Mouse (Mus musculus) midbrain, embryonic 11.5 days (tissue): ENCODE data around the gene Gm11172. TPM values are rescaled to one million over a fixed set of nuclear protein-coding genes. Genes with fewer than 3 reads are reported as not detected.
A peak's percentile ranks its signal among the peaks of the same experiment; 100 is the strongest.

Experiments
- ATAC-seq: fragments of 200-750 bp; cut with Nextera tagmentation; 2 replicates; pipeline ENCODE4 v1.8.0; 2017; ENCODE audit warnings: moderate TSS enrichment, moderate library complexity; ENCODE audit not compliant: low FRiP score
- DNase-seq: peaks from one replicate; pipeline ENCODE4 v3.0.0; 2015; ENCODE audit warnings: low spot score; ENCODE audit errors: missing footprints
- H3K27ac ChIP-seq: fragments of 300-500 bp; sonication (generic); 2 replicates; pipeline ENCODE4 v1.5.1; 2014; ENCODE audit warnings: low read depth, low read length
- H3K27me3 ChIP-seq: fragments of 300-500 bp; sonication (generic); 2 replicates; pipeline ENCODE4 v1.6.1; 2014; ENCODE audit warnings: mild to moderate bottlenecking, low read length, moderate library complexity, mixed read lengths; ENCODE audit not compliant: control insufficient read depth, insufficient read depth
- H3K36me3 ChIP-seq: fragments of 300-500 bp; sonication (generic); 2 replicates; pipeline ENCODE4 v1.6.1; 2014; ENCODE audit warnings: mild to moderate bottlenecking, low read length, moderate library complexity, mixed read lengths; ENCODE audit not compliant: control insufficient read depth, insufficient read depth
- H3K4me1 ChIP-seq: fragments of 300-500 bp; sonication (generic); 2 replicates; pipeline ENCODE4 v1.6.1; 2014; ENCODE audit warnings: low read length; ENCODE audit not compliant: control insufficient read depth, insufficient read depth
- H3K4me2 ChIP-seq: fragments of 300-500 bp; sonication (generic); 2 replicates; pipeline ENCODE4 v1.6.1; 2014; ENCODE audit warnings: mild to moderate bottlenecking, moderate library complexity
- H3K4me3 ChIP-seq: fragments of 300-500 bp; sonication (generic); 2 replicates; pipeline ENCODE4 v1.5.1; 2014; ENCODE audit warnings: low read depth, low read length
- H3K9ac ChIP-seq: fragments of 300-500 bp; sonication (generic); 2 replicates; pipeline ENCODE4 v1.6.1; 2014; ENCODE audit warnings: low read length
- H3K9me3 ChIP-seq: fragments of 300-500 bp; sonication (generic); 2 replicates; pipeline ENCODE4 v1.6.1; 2016; ENCODE audit warnings: low read length; ENCODE audit not compliant: control insufficient read depth
- WGBS: fragments of 180-500 bp; shearing (Covaris S2); extraction: QIAGEN DNeasy Blood & Tissue Kit; methylation state at CpG from one replicate; pipeline ENCODE4 v1.1.7; 2014; 5-methylcytosine and 5-hydroxymethylcytosine counted together
- polyA plus RNA-seq: library from polyadenylated mRNA; unstranded; fragments of >200 nt; fragmentation: Nextera tagmentation; extraction: Ambion mirVana; gene quantifications from 2 replicates; pipeline ENCODE4 v1.2.1, GENCODE M21; 2014

Gm11172 gene
- polyA plus RNA-seq, 1 experiment from 2014 or later = not detected

DNA sequence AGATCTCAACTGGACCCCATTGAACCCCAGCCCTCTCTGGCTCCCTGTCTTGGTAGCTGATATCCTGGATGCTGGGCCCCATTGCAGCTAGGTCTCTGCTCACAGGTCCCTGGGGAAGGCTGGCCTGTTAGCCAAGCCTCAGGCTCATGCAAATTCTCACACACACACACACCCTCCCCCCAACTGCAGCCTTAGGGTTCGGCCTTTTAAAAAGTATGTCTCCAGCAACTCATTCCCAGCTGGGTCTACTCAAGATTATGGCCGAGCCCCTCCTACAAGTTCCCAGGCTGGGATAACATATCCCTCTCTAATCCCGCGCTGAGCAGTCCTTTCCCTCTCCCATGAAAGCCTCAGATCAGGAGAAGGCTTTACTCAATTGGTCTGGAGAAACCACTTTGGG, 8.7 kb downstream of the Gm11172 start:
- ATAC-seq (no peak), DNase-seq (no peak)
- Histone ChIP-seq H3K27ac (no peak overlapping the region), H3K27me3 (no peaks in the 10 kb centered on the region), H3K36me3 (no peaks in the 10 kb centered on the region), H3K4me1 (no peaks in the 10 kb centered on the region), H3K9ac (no peak overlapping the region), H3K4me2 (no peak overlapping the region), H3K4me3 (no peak overlapping the region), H3K9me3 (no peaks in the 10 kb centered on the region)
- WGBS = 58% methylated on average over 4 of the region's 4 CpGs

- DNase-seq = no peak
- no peak overlapping the region for H3K4me3 ChIP-seq
- ATAC-seq = no peak
- no peaks in the 10 kb centered on the region for H3K4me1 ChIP-seq
- no peak overlapping the region for H3K27ac ChIP-seq
- no peaks in the 10 kb centered on the region for H3K27me3 ChIP-seq
- no peaks in the 10 kb centered on the region for H3K36me3 ChIP-seq
- no peak overlapping the region for H3K9ac ChIP-seq
- no peaks in the 10 kb centered on the region for H3K9me3 ChIP-seq
- no peak overlapping the region for H3K4me2 ChIP-seq
- 86% methylated on average over 1 of the region's 1 CpGs for WGBS
These were observed 11.8 kb downstream of the Gm11172 start for GRCm38 (mm10) chr16:10824536-10824935.

GRCm38 (mm10) chr16:10825840-10826239, 13.1 kb downstream of the Gm11172 start:
- 93% methylated on average over 4 of the region's 4 CpGs for WGBS
- H3K4me3 ChIP-seq = no peak overlapping the region
- H3K27ac ChIP-seq = no peak overlapping the region
- H3K9me3 ChIP-seq = no peaks in the 10 kb centered on the region
- no peaks in the 10 kb centered on the region for H3K36me3 ChIP-seq
- ATAC-seq (no peak), DNase-seq (no peak)
- no peak overlapping the region for H3K9ac ChIP-seq
- no peaks in the 10 kb centered on the region for H3K27me3 ChIP-seq
- H3K4me2 ChIP-seq = no peak overlapping the region
- H3K4me1 ChIP-seq = no peaks in the 10 kb centered on the region

DNA sequence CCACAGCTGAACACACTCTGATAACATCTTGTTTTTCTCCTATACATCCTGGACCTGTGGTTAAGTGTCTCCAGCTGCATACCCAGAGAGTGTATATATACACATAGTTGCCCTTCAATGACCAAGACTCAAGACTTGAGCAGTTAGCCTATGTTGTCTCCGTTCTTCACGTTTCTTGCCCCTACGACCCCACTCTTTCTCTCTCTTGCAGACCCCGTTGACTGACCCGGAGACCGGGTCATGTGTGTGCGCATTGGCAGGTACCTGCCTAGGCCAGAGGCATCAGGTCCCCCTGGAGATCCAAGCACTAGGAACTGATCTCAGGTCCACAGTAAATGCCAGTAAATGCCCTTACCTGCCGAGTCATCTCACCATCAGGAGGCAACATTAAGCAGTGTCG, 14.6 kb downstream of the Gm11172 start:
- 85% methylated on average over 9 of the region's 9 CpGs for WGBS

DNA sequence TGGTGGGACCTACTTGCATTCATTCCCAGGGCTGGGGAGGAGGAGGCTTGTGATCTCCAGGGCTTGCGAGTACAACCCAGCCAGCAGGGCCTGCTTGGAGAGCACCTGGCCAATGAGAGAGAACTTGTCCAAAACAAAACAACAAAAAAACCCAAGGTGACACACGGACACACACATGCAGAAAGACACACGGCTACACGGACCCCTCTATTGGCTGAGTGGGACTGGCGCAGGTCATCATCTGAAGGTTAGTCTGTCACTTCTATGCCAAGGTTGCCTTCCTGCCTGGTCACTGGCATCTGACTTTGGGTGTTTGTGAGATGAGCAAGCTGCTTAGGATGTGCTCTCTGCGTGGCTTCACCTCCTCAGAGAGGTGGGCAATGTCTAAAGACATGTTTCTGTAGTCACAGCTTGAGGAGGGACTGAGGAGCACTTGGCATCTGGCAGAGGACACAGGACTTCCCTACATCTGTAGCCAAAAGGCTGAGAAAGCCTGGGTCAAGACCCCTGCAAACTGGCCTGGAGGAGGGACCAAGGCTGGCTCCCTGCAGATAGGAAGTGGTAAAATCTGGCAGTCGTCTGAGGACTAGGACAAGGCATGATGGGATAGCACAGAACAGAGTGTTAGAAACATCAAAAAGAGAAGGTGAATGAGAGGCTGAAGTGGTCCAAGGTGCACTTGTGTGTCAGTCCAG, 15.2 kb downstream of the Gm11172 start:
- ATAC-seq (no peak), DNase-seq (no peak)
- H3K4me2 ChIP-seq = no peak overlapping the region
- H3K27me3 ChIP-seq = no peaks in the 10 kb centered on the region
- H3K36me3 ChIP-seq = no peaks in the 10 kb centered on the region
- no peak overlapping the region for H3K9ac ChIP-seq
- no peaks in the 10 kb centered on the region for H3K4me1 ChIP-seq
- WGBS = 88% methylated on average over 7 of the region's 7 CpGs
- H3K27ac ChIP-seq = no peak overlapping the region
- no peaks in the 10 kb centered on the region for H3K9me3 ChIP-seq
- H3K4me3 ChIP-seq = no peak overlapping the region

More for the DNA sequence above, 14.6 kb downstream of the Gm11172 start:
- H3K36me3 ChIP-seq = no peaks in the 10 kb centered on the region
- no peaks in the 10 kb centered on the region for H3K4me1 ChIP-seq
- no peaks in the 10 kb centered on the region for H3K27me3 ChIP-seq
- no peak overlapping the region for H3K4me2 ChIP-seq
- H3K4me3 ChIP-seq = no peak overlapping the region
- H3K27ac ChIP-seq = no peak overlapping the region
- ATAC-seq (no peak), DNase-seq (no peak)
- H3K9ac ChIP-seq = no peak overlapping the region
- H3K9me3 ChIP-seq = no peaks in the 10 kb centered on the region

DNA sequence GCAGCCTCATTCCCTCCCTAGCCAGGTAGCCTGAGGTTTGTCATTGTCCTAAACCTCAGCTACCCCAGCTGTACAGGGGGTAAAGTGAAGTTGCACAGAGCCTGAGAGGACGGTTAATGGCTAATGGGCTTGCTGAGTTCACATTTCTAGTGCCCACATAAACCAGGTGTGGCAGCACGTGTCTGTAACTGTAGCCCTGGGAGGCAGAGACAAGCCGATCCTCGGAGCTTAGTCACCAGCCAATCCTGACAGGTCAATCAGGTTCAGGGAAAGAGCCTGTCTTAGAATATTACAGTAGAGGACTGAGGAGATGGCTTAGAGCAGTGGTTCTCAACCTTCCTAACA, 15.7 kb downstream of the Gm11172 start:
- H3K27me3 ChIP-seq = no peaks in the 10 kb centered on the region
- WGBS = 89% methylated on average over 4 of the region's 4 CpGs
- H3K27ac ChIP-seq = no peak overlapping the region
- no peaks in the 10 kb centered on the region for H3K9me3 ChIP-seq
- no peak overlapping the region for H3K4me2 ChIP-seq
- no peaks in the 10 kb centered on the region for H3K36me3 ChIP-seq
- DNase-seq = no peak
- H3K4me3 ChIP-seq = no peak overlapping the region
- ATAC-seq = no peak
- no peaks in the 10 kb centered on the region for H3K4me1 ChIP-seq
- H3K9ac ChIP-seq = no peak overlapping the region

DNA sequence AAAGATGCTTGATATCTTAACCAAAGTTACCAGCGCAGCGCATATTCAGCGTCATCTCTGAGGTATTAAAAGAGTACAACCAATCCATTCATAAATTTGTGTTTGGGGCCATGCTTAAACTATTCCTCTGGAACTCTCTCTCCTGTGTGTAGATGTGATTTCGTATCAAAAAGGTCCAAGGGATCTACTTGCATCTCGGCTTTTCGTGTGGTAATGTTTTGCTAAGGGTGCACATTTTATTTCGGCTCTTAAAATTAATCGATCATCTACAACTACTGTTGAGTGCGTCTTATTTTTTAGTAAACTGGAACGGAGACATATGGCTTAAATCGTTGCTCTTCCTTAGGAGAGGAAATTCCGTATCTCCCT, 21.8 kb downstream of the Gm11172 start:
- ATAC-seq (no peak), DNase-seq (no peak)
- Histone ChIP-seq H3K4me1 (peaks cover 22% of the 10 kb centered on the region), H3K4me3 (peak overlapping the region; percentile 62), H3K36me3 (no peaks in the 10 kb centered on the region), H3K9me3 (no peaks in the 10 kb centered on the region), H3K27ac (no peak overlapping the region), H3K27me3 (no peaks in the 10 kb centered on the region), H3K9ac (peak overlapping the region; percentile 80), H3K4me2 (peak overlapping the region; percentile 90)
- WGBS = 12% methylated on average over 12 of the region's 12 CpGs

DNA sequence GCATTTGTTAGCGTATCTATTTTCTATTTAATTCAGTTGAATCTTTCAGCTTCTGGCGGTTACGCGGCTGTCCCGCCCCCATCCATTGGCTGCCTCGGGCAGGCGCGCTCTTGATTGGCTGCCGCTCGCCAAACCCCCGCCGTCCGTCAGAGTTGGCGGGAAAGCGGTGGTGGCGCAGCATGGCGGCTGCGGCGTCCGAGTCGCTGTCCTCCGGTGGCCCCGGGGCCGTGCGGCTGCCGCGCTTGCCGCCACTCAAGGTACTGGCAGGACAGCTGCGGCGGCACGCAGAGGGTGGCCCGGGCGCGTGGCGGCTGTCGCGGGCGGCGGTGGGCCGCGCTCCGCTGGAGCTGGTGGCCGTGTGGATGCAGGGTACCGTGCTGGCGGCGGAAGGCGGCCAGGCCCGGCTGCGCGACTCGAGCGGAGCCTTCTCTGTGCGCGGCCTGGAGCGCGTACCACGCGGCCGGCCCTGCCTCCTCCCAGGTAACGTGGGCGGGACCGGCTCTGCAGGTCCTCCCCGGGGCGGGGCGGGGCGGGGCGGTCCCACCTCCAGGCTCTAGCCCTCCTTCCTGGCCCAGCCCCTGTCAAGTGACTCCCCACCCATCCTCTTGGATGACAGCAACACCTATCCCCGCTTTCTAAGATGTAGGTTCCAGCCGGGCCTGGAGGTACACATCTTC, 22.3 kb downstream of the Gm11172 start, which contains the start of gene Rmi2:
TSS of gene Rmi2 (plus strand) at position 149 of the 677 bp plus-strand sequence.
- peaks cover 22% of the 10 kb centered on the region for H3K4me1 ChIP-seq
- ATAC-seq (peak; percentile 94), DNase-seq (peak; percentile 97)
- H3K27ac ChIP-seq = 0 out of 2 replicates have a peak within 1 kb of the TSS, but pooled peaks have one; percentile 45
- H3K36me3 ChIP-seq = no peaks in the 10 kb centered on the region
- peak within 1 kb of the TSS; percentile 62 for H3K4me3 ChIP-seq
- peak within 1 kb of the TSS; percentile 80 for H3K9ac ChIP-seq
- no peaks in the 10 kb centered on the region for H3K27me3 ChIP-seq
- under 1% methylated on average over 64 of the region's 69 CpGs for WGBS
- H3K9me3 ChIP-seq = no peaks in the 10 kb centered on the region
- H3K4me2 ChIP-seq = peak within 1 kb of the TSS; percentile 90

- Histone ChIP-seq H3K9me3 (no peaks in the 10 kb centered on the region), H3K36me3 (no peaks in the 10 kb centered on the region), H3K4me2 (peak overlapping the region; percentile 90; the same call in 1 of the 2 replicates), H3K4me1 (peaks cover 22% of the 10 kb centered on the region), H3K27me3 (no peaks in the 10 kb centered on the region), H3K9ac (no peak overlapping the region), H3K27ac (no peak overlapping the region), H3K4me3 (no peak overlapping the region)
- no peak for DNase-seq
- ATAC-seq = no peak
- 99% methylated on average over 3 of the region's 3 CpGs for WGBS
These were observed 23.7 kb downstream of the Gm11172 start for GRCm38 (mm10) chr16:10836388-10836787.
